Mouse (Mus musculus) embryonic stem cell, embryonic (primary cell): Measurements from ENCODE around the gene Gpr25.

ENCODE experiments used
- CTCF ChIA-PET, 4 experiments: fragments of 300-600 bp in 2 of 4; fragments of 350-600 bp in 2 of 4; sonication (Branson Sonifier 250); formaldehyde crosslinking; loops; one replicate each; lab custom pipeline; 2022; ENCODE audit warnings: inconsistent platforms in 2 of 4; lab: Charles Lee
- POLR2A ChIA-PET, 4 experiments: fragments of 300-600 bp in 2 of 4; fragments of 350-600 bp in 2 of 4; sonication (Branson Sonifier 250); formaldehyde crosslinking; loops; one replicate each; lab custom pipeline; 2022; ENCODE audit warnings: antibody characterized with exemption in 4 of 4, inconsistent platforms in 1 of 4; lab: Charles Lee

The Gpr25 gene

DNA sequence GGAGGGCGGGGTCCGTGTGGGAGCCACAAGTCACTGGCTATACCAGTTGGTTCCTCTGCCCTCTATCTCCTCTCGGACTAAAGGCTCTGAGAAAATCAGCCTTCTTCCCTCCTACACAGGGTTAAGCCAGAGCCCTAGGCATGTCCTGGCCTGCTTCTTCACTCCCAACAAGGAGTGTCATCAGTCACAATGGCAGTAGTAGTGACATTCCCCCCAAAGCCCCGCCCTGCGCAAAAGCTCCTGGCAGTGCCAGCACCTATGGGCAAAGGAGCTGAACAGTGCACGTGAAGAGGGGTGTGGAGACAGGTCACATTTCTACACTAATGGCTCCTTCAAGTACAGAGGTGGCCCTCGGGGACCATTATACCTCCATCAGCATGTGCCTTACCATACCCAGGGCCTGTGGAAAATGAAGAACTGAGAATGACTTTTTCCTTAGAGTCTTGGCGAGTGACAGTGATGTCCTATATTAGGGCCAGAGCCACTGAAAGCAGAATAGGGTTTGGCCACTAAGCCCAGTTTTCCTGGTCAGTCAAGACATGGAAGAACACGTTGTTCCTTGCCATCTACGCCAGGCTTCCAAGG lies 36.8 kb downstream of the Gpr25 start:
- ChIA-PET CTCF (interaction anchor here in 1 of 4 experiments (0.6 kb wide), 1 partner anchor 439 kb away, joined by 3 read pairs; no protein-coding TSS in a partner anchor), POLR2A (interaction anchor here in 2 of 4 experiments (0.5 to 1.7 kb wide), 4 partner anchors 8 to 14 kb away, joined by 3 to 5 read pairs (median 4); no protein-coding TSS in a partner anchor)

- POLR2A ChIA-PET: no interaction called here
- CTCF ChIA-PET: interaction anchor here in 2 of 4 experiments (0.6 to 1.8 kb wide), 3 partner anchors 9 to 482 kb away, joined by 3 to 5 read pairs (median 4); no protein-coding TSS in a partner anchor
Measured at GRCm38 (mm10) chr1:136222386-136222785, 38.3 kb downstream of the Gpr25 start.

- POLR2A ChIA-PET: interaction anchor here (0.6 to 2.9 kb wide), 10 partner anchors 9 to 195 kb away, joined by 3 to 11 read pairs (median 4); partner anchors contain the start of gene Ddx59 (in 2 of the 4)
- CTCF ChIA-PET: interaction anchor here in 3 of 4 experiments (0.6 to 1.3 kb wide), 3 partner anchors 45 to 189 kb away, joined by 4 to 7 read pairs (median 5); no protein-coding TSS in a partner anchor
Measured at GRCm38 (mm10) chr1:136220037-136220871, 40.4 kb downstream of the Gpr25 start.

GRCm38 (mm10) chr1:136214304-136214703 lies 46.4 kb downstream of the Gpr25 start:
- ChIA-PET POLR2A (interaction anchor here in 2 of 4 experiments (0.6 to 1.6 kb wide), 4 partner anchors 11 to 162 kb away, joined by 3 to 10 read pairs (median 4); no protein-coding TSS in a partner anchor), CTCF (interaction anchor here in 1 of 4 experiments (0.6 to 3.2 kb wide), 4 partner anchors 40 to 166 kb away, joined by 3 to 17 read pairs (median 4); no protein-coding TSS in a partner anchor)

- ChIA-PET CTCF (interaction anchor here (0.5 to 3.2 kb wide), 36 partner anchors 9 to 526 kb away, joined by 3 to 21 read pairs (median 4); partner anchors contain the start of gene Ascl5 (in 2 of the 4)), POLR2A (interaction anchor here (0.5 to 1.5 kb wide), 10 partner anchors 16 to 656 kb away, joined by 3 to 4 read pairs (median 3); partner anchors contain the start of gene Inava (in 1 of the 4))
Measured at GRCm38 (mm10) chr1:136212803-136213202, 47.9 kb downstream of the Gpr25 start, which contains the start of gene Mroh3. Mroh3 (minus strand) TSS chr1:136212828.
